Mouse (Mus musculus) T-cell, adult 2 months (primary cell): ENCODE measurements around the gene Usp5.
A peak's percentile ranks its signal among the peaks of the same experiment; 100 is the strongest.

Experiments used
- DNase-seq: peaks from one replicate; pipeline ENCODE4 v3.0.0; 2022; ENCODE audit warnings: low spot score

Gene Usp5

GRCm38 (mm10) chr6:124828868-124829798, at the start of gene Usp5, which contains the start of gene Cdca3:
Gene Usp5 (minus strand): TSS chr6:124829484.
Gene Cdca3 (plus strand): TSS chr6:124829547.
- peak; percentile 100 for DNase-seq

GRCm38 (mm10) chr6:124874348-124874747, 45.1 kb upstream of the Usp5 start:
- DNase-seq, result no peak

DNA sequence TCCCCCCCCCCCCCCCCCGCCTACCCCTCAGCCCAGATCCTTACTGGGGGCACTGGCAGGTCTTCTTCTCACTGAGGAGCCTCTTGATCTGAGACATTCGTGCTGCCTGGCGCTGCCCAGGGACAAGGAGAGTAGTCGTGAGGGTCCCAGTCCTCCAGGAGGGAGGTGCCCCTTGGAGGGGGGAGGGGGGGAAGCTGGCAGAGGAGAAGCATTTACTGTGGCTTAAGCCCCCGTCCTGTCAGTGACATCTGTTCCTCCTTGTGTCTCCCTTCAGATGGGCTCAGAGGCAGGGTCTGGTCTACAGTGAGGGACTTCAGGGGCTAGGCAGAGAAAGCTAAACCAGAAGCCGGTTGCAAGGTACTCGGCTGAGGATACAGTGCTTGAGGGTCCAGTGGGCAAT, 37.3 kb upstream of the Usp5 start:
- no peak for DNase-seq

- DNase-seq, result no peak
Measured at GRCm38 (mm10) chr6:124865766-124866362, 36.6 kb upstream of the Usp5 start.

GRCm38 (mm10) chr6:124863658-124864298, 34.5 kb upstream of the Usp5 start, which contains the start of gene Gpr162:
Gene Gpr162 (minus strand): TSS chr6:124863983.
- DNase-seq, result peak; percentile 48

GRCm38 (mm10) chr6:124863125-124863657, 33.9 kb upstream of the Usp5 start:
- DNase-seq, result no peak

DNA sequence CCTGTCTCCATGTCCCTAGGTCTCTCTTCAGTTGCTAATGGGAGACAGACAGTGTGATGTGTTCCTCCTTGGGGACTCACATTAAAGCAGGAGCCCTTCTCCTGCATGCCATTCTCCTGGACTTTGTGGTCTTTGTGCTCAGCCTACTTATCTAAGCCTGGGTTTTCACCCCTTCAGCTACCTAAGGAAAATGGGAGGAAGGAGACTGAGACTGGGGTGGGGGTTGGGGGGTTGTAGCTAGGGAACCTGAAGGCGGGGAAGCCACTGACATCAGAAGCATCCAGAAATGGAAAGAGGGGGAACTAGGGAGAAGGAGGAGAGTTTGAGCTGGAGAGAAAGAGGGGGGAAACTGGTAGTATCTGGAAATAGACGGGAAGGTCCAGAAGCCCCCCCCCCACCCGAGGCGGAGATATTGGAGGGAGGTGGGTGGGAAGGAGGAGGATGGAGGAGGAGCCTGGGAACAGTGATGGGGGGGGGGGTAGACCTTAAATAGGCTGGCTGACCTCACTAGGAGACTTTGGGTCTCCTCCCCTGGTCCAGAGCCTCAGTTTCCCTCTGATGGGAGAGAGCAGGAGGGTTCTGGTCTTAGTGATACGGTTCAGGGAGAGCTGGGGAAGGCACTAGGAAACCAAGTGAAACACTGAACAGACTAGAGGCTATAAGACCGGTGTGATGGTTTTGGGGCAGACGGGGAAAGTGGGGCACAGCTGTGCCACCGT, 33.3 kb upstream of the Usp5 start:
- DNase-seq, result no peak

GRCm38 (mm10) chr6:124861802-124862201, 32.5 kb upstream of the Usp5 start:
- DNase-seq, result no peak

- no peak for DNase-seq
Measured at GRCm38 (mm10) chr6:124861266-124861665, 32.0 kb upstream of the Usp5 start.

DNA sequence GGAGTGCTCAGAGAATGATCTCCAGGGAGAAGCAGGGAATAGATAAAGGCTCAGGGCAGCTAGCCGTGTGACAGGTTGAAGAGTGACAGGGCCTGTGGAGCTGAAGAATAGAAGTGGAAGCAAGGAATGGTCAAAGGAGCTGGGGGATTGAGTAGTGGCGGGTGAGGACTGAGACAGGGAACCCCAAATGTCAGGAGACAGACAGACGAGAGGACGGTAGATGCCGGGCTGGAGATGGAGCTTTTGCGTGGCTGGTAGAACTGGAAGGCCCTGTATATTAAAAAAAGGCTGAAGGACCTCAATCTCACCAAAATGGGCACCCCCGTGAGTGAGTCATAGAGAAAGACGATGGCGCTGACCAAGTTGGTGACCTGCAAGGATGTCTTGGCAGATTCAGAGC, 31.2 kb upstream of the Usp5 start:
- no peak for DNase-seq

GRCm38 (mm10) chr6:124859725-124860124, 30.4 kb upstream of the Usp5 start:
- DNase-seq, result peak; percentile 79

DNA sequence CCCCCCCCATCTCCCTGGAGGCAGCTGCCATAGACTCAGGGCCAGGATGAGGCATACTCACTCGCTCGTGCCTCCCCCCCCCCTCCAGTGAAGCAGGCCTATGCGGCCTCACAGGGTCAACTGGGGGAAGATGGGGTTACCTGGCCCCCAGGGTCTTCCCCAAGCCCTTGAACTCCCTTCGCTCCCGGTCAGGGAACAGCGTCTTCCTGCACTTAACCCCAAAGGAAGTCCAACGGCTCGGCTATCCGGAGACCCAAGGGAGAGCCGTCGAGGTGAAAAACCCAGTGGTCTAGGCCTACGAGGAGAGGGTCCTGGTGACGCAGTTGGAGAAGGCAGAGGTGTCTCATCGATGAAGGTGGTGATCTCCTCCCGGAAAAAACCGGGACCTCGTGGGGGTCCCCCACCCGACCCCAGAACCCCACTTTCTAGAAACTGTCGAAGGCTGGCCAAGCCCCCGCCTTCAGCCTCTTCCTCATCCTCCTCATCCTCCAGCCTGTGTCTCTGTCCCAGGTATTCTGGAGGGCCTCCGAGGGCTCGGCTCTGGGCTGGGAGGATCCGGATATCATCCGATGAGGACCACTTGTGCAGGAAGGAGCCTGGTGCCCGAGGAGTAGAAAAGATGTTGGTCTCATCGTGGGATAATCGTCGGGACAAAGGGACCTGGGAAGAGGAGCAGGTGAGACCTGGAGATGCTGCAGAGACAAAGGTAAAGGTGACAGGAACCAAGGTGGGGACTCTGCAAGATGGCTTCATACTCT, 29.5 kb upstream of the Usp5 start:
- DNase-seq, result no peak

- no peak for DNase-seq
Measured at GRCm38 (mm10) chr6:124857840-124858530, 28.7 kb upstream of the Usp5 start.

DNA sequence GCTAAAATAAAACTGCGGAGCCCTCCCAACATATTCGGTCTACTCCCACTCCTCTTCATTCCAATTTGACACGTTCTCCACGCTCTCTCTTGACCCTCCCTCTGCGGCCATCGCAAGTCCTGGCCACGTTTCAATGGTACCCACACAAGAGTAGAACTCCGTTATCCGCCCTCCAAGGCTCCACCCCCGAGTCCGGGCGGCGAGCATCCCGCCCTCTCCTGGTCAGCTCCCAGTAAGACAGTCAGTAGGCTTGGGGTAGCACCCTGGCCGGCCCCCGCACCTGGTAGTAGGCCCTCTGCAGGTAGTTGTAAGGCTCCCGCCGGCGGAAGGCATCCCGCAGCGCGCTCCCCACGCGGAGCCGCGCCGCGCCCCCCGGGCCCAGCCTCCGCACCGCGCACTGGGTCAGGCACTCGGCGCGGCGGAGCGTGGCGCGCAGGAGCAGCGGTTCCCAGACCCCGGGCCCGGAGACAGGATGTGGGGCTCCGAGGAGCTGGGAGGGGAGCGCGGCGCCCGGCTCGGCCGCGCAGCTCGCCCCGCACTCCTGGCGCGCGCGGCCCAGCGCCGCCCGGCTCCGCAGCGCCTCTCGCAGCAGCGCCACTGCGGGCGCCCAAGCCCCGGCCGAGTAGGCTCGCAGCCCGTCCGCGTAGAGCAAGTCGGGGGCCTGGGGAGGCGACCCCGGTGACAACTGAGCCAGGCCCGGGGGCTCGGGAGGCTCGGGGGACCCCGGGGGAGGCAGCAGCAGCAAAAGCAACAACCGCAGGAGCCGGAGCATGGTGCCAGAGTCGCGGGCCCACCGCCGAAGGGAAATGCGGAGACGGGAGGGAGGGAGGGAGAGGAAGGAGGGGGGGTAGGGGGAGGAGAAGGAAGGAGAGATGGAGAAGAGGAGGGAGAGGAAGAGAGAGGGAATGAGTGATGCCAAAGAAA, 27.9 kb upstream of the Usp5 start, which contains the start of gene P3h3:
Gene P3h3 (minus strand): TSS at position 837 of the 924 bp plus-strand sequence.
- DNase-seq, result peak; percentile 73

DNA sequence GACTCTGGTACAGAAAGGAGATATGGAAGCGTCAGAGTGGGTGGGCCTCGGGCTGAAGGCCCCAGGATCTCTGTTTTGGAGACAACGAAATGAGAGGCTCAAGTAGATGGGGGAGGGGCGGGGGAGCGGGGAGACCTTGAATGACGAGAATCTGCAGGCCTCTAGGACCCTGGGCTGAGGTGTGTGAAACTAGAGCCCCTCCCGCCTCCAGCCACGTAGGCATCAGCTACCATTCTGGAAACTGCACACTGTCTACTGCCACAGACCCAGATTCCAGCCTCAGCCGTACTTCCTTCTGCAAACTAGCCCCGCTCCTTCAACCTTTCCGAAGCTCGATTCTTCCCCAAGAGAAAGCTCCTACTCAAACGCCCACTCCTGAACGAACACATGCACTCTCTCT, 27.0 kb upstream of the Usp5 start:
- no peak for DNase-seq

DNA sequence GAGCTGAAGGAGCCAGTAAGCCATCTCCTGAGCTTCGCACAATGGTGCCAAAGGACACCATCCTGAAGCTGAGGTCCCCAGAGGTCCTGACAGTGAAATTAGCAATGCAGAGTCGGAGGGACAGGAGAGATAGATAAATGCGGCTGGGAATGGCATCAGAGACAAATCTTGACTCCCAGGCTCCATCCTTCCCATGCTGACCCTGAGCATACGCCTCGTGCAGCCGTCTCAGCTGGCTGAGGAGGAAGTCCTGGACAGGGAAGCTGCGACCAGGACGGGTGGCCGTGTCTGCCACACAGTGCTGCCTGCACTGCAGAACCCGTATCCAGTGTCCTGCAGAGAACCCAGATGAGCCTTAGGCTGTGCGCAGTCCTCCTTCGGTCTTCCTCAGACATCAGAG, 25.4 kb upstream of the Usp5 start:
- DNase-seq, result no peak

- DNase-seq, result no peak
Measured at GRCm38 (mm10) chr6:124850535-124850934, 21.3 kb upstream of the Usp5 start.

- peak; percentile 88 for DNase-seq
Measured at GRCm38 (mm10) chr6:124847305-124847704, 18.0 kb upstream of the Usp5 start.
